Mouse (Mus musculus): ENCODE results near the gene Prodh2. TPM values are rescaled to one million over a fixed set of nuclear protein-coding genes. Genes with fewer than 3 reads are reported as not detected.

Gene Prodh2
- total RNA-seq (2012; rRNA removed): 0.80 and 0.90 TPM in 2 replicates

- Histone ChIP-seq H3K4me3 (ENCODE audit: insufficient read depth in 1 of 2, low read depth in 1 of 2, low read length in 2 of 2, poor library complexity in 1 of 2, severe bottlenecking in 1 of 2) (peak within 1 kb of the TSS; percentile 38 to 43; a peak in 2 of 4 replicates), H3K27ac (ENCODE audit: insufficient read depth, low read depth, low read length, poor library complexity, severe bottlenecking) (no peak within 1 kb of the TSS), H3K9ac (ENCODE audit: insufficient read depth, low read depth, low read length, poor library complexity, severe bottlenecking) (0 out of 2 replicates have a peak within 1 kb of the TSS, but pooled peaks have one; percentile 25), H3K4me1 (ENCODE audit: control insufficient read depth in 2 of 2, insufficient read depth in 2 of 2, low read length in 2 of 2, poor library complexity in 1 of 2) (no peaks in the 10 kb centered on the region), H3K36me3 (ENCODE audit: control insufficient read depth, insufficient read depth, low read length, poor library complexity, severe bottlenecking) (no peaks in the 10 kb centered on the region), H3K9me3 (ENCODE audit: control insufficient read depth, insufficient read depth, low read depth, low read length) (no peaks in the 10 kb centered on the region)
- in situ Hi-C loops (cut with MboI; ENCODE audit: low sequenced_read_pairs in 2 of 2, unreplicated experiment in 2 of 2): no loop called here
- TF ChIP-seq MAFK (IDR thresholded peaks at IDR 0.05; ENCODE audit: insufficient read depth, low read depth, low read length): no peak
- TF ChIP-seq ZC3H11A (IDR thresholded peaks at IDR 0.05; ENCODE audit: borderline replicate concordance, low read depth, low read length): no peak
- no peak for TF ChIP-seq HCFC1 (IDR thresholded peaks at IDR 0.05; ENCODE audit: borderline replicate concordance, insufficient read depth, low read length)
- no peak for TF ChIP-seq CHD2 (IDR thresholded peaks at IDR 0.05; ENCODE audit: low read depth, low read length)
- no peak for TF ChIP-seq ZNF384 (IDR thresholded peaks at IDR 0.05; ENCODE audit: low read depth, low read length)
- DNase-seq (ENCODE audit: low read depth, low spot score): no peak
Measured at GRCm38 (mm10) chr7:30493401-30493931, at the start of gene Prodh2. Prodh2 (plus strand) TSS chr7:30493622.

- DNase-seq (ENCODE audit: low read depth, low spot score): no peak
- no peak overlapping the region for H3K27ac ChIP-seq (ENCODE audit: insufficient read depth, low read depth, low read length, poor library complexity, severe bottlenecking)
- in situ Hi-C loops (cut with MboI; ENCODE audit: low sequenced_read_pairs in 2 of 2, unreplicated experiment in 2 of 2): no loop called here
- no peaks in the 10 kb centered on the region for H3K9me3 ChIP-seq (ENCODE audit: control insufficient read depth, insufficient read depth, low read depth, low read length)
- H3K36me3 ChIP-seq (ENCODE audit: control insufficient read depth, insufficient read depth, low read length, poor library complexity, severe bottlenecking): peaks cover 28% of the 10 kb centered on the region
- peaks cover 0 to 12% of the 10 kb centered on the region in 2 experiments; a peak in 1 of 4 replicates for H3K4me1 ChIP-seq (ENCODE audit: control insufficient read depth in 2 of 2, insufficient read depth in 2 of 2, low read length in 2 of 2, poor library complexity in 1 of 2)
- TF ChIP-seq MAFK (IDR thresholded peaks at IDR 0.05; ENCODE audit: insufficient read depth, low read depth, low read length): no peak
- TF ChIP-seq ZNF384 (IDR thresholded peaks at IDR 0.05; ENCODE audit: low read depth, low read length): no peak
- no peak for TF ChIP-seq CHD2 (IDR thresholded peaks at IDR 0.05; ENCODE audit: low read depth, low read length)
- TF ChIP-seq HCFC1 (IDR thresholded peaks at IDR 0.05; ENCODE audit: borderline replicate concordance, insufficient read depth, low read length): no peak
- TF ChIP-seq ZC3H11A (IDR thresholded peaks at IDR 0.05; ENCODE audit: borderline replicate concordance, low read depth, low read length): no peak
- no peak overlapping the region for H3K9ac ChIP-seq (ENCODE audit: insufficient read depth, low read depth, low read length, poor library complexity, severe bottlenecking)
- H3K4me3 ChIP-seq (ENCODE audit: insufficient read depth in 1 of 2, low read depth in 1 of 2, low read length in 2 of 2, poor library complexity in 1 of 2, severe bottlenecking in 1 of 2): peak overlapping the region; percentile 56 to 74; a peak in 3 of 4 replicates
Measured at GRCm38 (mm10) chr7:30443696-30444095, 49.7 kb upstream of the Prodh2 start.

GRCm38 (mm10) chr7:30444154-30444970 lies 49.1 kb upstream of the Prodh2 start:
- Histone ChIP-seq H3K27ac (ENCODE audit: insufficient read depth, low read depth, low read length, poor library complexity, severe bottlenecking) (peak overlapping the region; percentile 30; the same call in 1 of the 2 replicates), H3K9me3 (ENCODE audit: control insufficient read depth, insufficient read depth, low read depth, low read length) (no peaks in the 10 kb centered on the region), H3K4me1 (ENCODE audit: control insufficient read depth in 2 of 2, insufficient read depth in 2 of 2, low read length in 2 of 2, poor library complexity in 1 of 2) (peaks cover 0 to 12% of the 10 kb centered on the region in 2 experiments; a peak in 1 of 4 replicates), H3K36me3 (ENCODE audit: control insufficient read depth, insufficient read depth, low read length, poor library complexity, severe bottlenecking) (peaks cover 32% of the 10 kb centered on the region), H3K9ac (ENCODE audit: insufficient read depth, low read depth, low read length, poor library complexity, severe bottlenecking) (peak overlapping the region; percentile 61), H3K4me3 (ENCODE audit: insufficient read depth in 1 of 2, low read depth in 1 of 2, low read length in 2 of 2, poor library complexity in 1 of 2, severe bottlenecking in 1 of 2) (peak overlapping the region; percentile 56 to 74)
- in situ Hi-C loops (cut with MboI; ENCODE audit: low sequenced_read_pairs in 2 of 2, unreplicated experiment in 2 of 2): no loop called here
- DNase-seq (ENCODE audit: low read depth, low spot score): no peak
- TF ChIP-seq ZNF384 (IDR thresholded peaks at IDR 0.05; ENCODE audit: low read depth, low read length) (no peak), HCFC1 (IDR thresholded peaks at IDR 0.05; ENCODE audit: borderline replicate concordance, insufficient read depth, low read length) (no peak), MAFK (IDR thresholded peaks at IDR 0.05; ENCODE audit: insufficient read depth, low read depth, low read length) (no peak), CHD2 (IDR thresholded peaks at IDR 0.05; ENCODE audit: low read depth, low read length) (no peak), ZC3H11A (IDR thresholded peaks at IDR 0.05; ENCODE audit: borderline replicate concordance, low read depth, low read length) (no peak)

- Histone ChIP-seq H3K4me1 (ENCODE audit: control insufficient read depth in 2 of 2, insufficient read depth in 2 of 2, low read length in 2 of 2, poor library complexity in 1 of 2) (peaks cover 0 to 9% of the 10 kb centered on the region in 2 experiments; a peak in 1 of 4 replicates), H3K36me3 (ENCODE audit: control insufficient read depth, insufficient read depth, low read length, poor library complexity, severe bottlenecking) (peaks cover 40% of the 10 kb centered on the region), H3K4me3 (ENCODE audit: insufficient read depth in 1 of 2, low read depth in 1 of 2, low read length in 2 of 2, poor library complexity in 1 of 2, severe bottlenecking in 1 of 2) (peak within 1 kb of the TSS; percentile 56 to 74), H3K9me3 (ENCODE audit: control insufficient read depth, insufficient read depth, low read depth, low read length) (no peaks in the 10 kb centered on the region), H3K27ac (ENCODE audit: insufficient read depth, low read depth, low read length, poor library complexity, severe bottlenecking) (peak within 1 kb of the TSS; percentile 37; the same call in 1 of the 2 replicates), H3K9ac (ENCODE audit: insufficient read depth, low read depth, low read length, poor library complexity, severe bottlenecking) (peak within 1 kb of the TSS; percentile 61)
- DNase-seq (ENCODE audit: low read depth, low spot score): no peak
- TF ChIP-seq CHD2 (IDR thresholded peaks at IDR 0.05; ENCODE audit: low read depth, low read length) (no peak), MAFK (IDR thresholded peaks at IDR 0.05; ENCODE audit: insufficient read depth, low read depth, low read length) (no peak), ZC3H11A (IDR thresholded peaks at IDR 0.05; ENCODE audit: borderline replicate concordance, low read depth, low read length) (no peak), ZNF384 (IDR thresholded peaks at IDR 0.05; ENCODE audit: low read depth, low read length) (no peak), HCFC1 (IDR thresholded peaks at IDR 0.05; ENCODE audit: borderline replicate concordance, insufficient read depth, low read length) (no peak)
- in situ Hi-C loops (cut with MboI; ENCODE audit: low sequenced_read_pairs in 2 of 2, unreplicated experiment in 2 of 2): no loop called here
Measured at GRCm38 (mm10) chr7:30444971-30445751, 48.3 kb upstream of the Prodh2 start, which contains the start of gene Aplp1. Aplp1 (minus strand) TSS chr7:30445535.
